Mouse (Mus musculus): Measurements from ENCODE around the gene Gbe1. TPM values are rescaled to one million over a fixed set of nuclear protein-coding genes. Genes with fewer than 3 reads are reported as not detected.
A peak's percentile ranks its signal among the peaks of the same experiment; 100 is the strongest.

Gene Gbe1
- polyA plus RNA-seq, 1 experiment from 2014 or later: 20.0 TPM

DNA sequence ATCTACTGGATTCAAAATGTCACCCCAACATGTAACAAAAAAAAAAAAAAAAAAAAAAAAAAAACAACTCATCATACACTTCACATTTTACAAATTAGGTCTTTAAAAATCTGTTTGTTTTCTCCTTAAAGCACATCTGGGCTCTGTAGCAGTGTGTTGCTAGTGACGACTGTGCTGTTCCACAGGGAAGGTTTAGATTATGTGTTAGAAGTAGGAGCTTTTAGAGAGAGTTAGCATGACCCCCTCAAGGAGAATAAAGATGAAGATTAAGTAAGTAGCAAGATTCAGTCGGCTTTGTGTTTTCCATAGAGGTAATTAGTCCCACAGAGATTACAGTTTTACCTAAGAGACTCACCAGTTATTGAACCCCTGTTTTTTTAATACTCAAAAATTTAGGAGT is 16.3 kb downstream of the Gbe1 start:
- Histone ChIP-seq H3K27ac (ENCODE audit: low read length) (no peak overlapping the region), H3K4me2 (replicated peaks; ENCODE audit: low read depth, low read length) (no peak overlapping the region), H3K4me1 (ENCODE audit: insufficient read depth, low read depth, low read length) (no peaks in the 10 kb centered on the region), H3K27me3 (replicated peaks; ENCODE audit: insufficient read depth, low read length) (no peaks in the 10 kb centered on the region), H3K9ac (replicated peaks; ENCODE audit: low read depth) (no peak overlapping the region), H3K9me3 (ENCODE audit: low read length) (no peaks in the 10 kb centered on the region), H3K4me3 (ENCODE audit: low read depth, low read length) (no peak overlapping the region), H3K36me3 (ENCODE audit: insufficient read depth, low read length) (no peaks in the 10 kb centered on the region)
- WGBS: 66% methylated on average over 2 of the region's 2 CpGs
- DNase-seq (ENCODE audit: low spot score) (no peak), ATAC-seq (no peak)
- no peak for TF ChIP-seq CTCF (IDR thresholded peaks at IDR 0.05)
- TF ChIP-seq EP300 (IDR thresholded peaks at IDR 0.05): no peak

DNA sequence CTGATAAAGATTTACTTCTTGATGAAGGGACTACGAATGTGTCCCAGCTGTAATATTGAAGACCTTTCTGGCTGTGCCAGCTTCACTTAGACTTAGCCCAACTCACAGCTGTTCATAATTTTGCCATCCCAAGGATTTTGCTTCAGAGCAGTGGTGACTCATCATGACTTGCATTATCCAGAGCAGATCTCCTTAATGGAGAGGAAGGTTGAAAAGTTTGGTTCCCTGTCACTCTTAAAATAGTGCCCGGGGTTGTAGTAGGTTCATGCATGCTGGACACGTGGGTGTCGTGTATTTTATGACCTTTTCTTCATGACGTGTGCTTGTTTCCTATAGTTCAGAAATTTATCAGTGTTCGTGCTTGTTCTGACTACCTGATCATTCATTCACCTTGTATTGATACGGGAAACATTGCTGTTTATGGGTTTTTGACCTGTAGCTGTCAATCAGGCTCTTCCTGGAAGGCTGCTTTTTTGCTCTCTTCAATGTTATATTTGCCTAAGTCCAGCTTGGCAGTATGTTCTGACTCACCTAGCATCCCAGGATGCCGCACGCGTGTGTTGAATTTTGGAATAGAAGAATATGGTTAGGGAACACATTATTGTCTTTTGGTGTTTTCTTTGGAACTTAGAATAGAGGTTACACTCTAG is 17.0 kb downstream of the Gbe1 start:
- no peak for TF ChIP-seq CTCF (IDR thresholded peaks at IDR 0.05)
- TF ChIP-seq EP300 (IDR thresholded peaks at IDR 0.05): no peak
- peak; percentile 69; the same call in 1 of the 2 replicates for ATAC-seq

DNA sequence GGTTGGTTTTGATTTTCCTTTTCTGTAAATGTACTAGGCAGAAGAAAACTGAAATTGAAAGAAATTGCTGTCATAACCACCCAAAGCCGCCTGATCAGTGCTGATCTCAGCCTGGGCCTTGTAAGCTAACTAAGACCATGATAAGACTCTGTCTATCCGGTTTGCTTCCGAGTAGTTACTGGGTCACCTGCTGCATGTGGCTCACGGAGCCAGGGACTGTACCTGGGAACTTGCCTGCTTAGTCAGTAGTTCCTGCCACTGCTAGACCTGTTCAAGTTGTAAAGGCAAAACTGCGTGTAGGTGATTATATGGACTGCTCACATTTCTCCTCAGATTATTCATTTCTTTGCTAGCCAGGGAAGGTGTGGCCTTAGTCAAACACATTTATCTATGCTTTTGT is 21.1 kb downstream of the Gbe1 start:
- H3K36me3 ChIP-seq (ENCODE audit: insufficient read depth, low read length): no peaks in the 10 kb centered on the region
- DNase-seq (ENCODE audit: low spot score): no peak
- TF ChIP-seq CTCF (IDR thresholded peaks at IDR 0.05) (no peak), EP300 (IDR thresholded peaks at IDR 0.05) (no peak)
- no peak overlapping the region for H3K27ac ChIP-seq (ENCODE audit: low read length)
- 83% methylated on average over 5 of the region's 5 CpGs for WGBS
- H3K9me3 ChIP-seq (ENCODE audit: low read length): no peaks in the 10 kb centered on the region
- no peaks in the 10 kb centered on the region for H3K27me3 ChIP-seq (replicated peaks; ENCODE audit: insufficient read depth, low read length)
- no peak for ATAC-seq
- H3K4me1 ChIP-seq (ENCODE audit: insufficient read depth, low read depth, low read length): no peaks in the 10 kb centered on the region
- no peak overlapping the region for H3K4me2 ChIP-seq (replicated peaks; ENCODE audit: low read depth, low read length)
- H3K4me3 ChIP-seq (ENCODE audit: low read depth, low read length): no peak overlapping the region
- H3K9ac ChIP-seq (replicated peaks; ENCODE audit: low read depth): no peak overlapping the region

More for the DNA sequence above, 17.0 kb downstream of the Gbe1 start:
- Histone ChIP-seq H3K36me3 (ENCODE audit: insufficient read depth, low read length) (no peaks in the 10 kb centered on the region), H3K27ac (ENCODE audit: low read length) (no peak overlapping the region), H3K9me3 (ENCODE audit: low read length) (no peaks in the 10 kb centered on the region), H3K4me2 (replicated peaks; ENCODE audit: low read depth, low read length) (no peak overlapping the region), H3K4me3 (ENCODE audit: low read depth, low read length) (no peak overlapping the region), H3K9ac (replicated peaks; ENCODE audit: low read depth) (no peak overlapping the region), H3K27me3 (replicated peaks; ENCODE audit: insufficient read depth, low read length) (no peaks in the 10 kb centered on the region), H3K4me1 (ENCODE audit: insufficient read depth, low read depth, low read length) (no peaks in the 10 kb centered on the region)
- peak; percentile 45 for DNase-seq (ENCODE audit: low spot score)
- WGBS: 88% methylated on average over 10 of the region's 10 CpGs

DNA sequence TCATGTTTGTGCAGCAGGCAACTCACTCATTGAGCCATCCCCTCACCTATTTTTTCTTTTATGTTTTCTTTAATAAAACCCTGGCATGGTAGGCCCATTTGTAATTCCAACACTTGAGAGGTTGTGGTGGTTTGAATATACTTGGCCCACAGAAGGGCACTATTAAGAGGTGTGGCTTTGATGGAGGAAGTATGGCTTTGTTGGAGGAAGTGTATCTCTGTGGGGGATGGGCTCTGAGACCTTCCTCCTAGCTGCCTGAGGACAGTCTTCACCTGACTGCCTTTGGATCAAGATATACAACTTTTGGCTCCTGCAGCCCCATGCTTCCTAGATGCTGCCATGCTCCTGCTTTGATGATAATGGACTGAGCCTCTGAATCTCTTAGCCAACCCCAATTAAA is 21.7 kb downstream of the Gbe1 start:
- ATAC-seq (no peak), DNase-seq (ENCODE audit: low spot score) (no peak)
- TF ChIP-seq EP300 (IDR thresholded peaks at IDR 0.05) (no peak), CTCF (IDR thresholded peaks at IDR 0.05) (no peak)
- Histone ChIP-seq H3K4me2 (replicated peaks; ENCODE audit: low read depth, low read length) (no peak overlapping the region), H3K27ac (ENCODE audit: low read length) (no peak overlapping the region), H3K36me3 (ENCODE audit: insufficient read depth, low read length) (no peaks in the 10 kb centered on the region), H3K4me1 (ENCODE audit: insufficient read depth, low read depth, low read length) (no peaks in the 10 kb centered on the region), H3K4me3 (ENCODE audit: low read depth, low read length) (no peak overlapping the region), H3K9me3 (ENCODE audit: low read length) (no peaks in the 10 kb centered on the region), H3K9ac (replicated peaks; ENCODE audit: low read depth) (no peak overlapping the region), H3K27me3 (replicated peaks; ENCODE audit: insufficient read depth, low read length) (no peaks in the 10 kb centered on the region)

DNA sequence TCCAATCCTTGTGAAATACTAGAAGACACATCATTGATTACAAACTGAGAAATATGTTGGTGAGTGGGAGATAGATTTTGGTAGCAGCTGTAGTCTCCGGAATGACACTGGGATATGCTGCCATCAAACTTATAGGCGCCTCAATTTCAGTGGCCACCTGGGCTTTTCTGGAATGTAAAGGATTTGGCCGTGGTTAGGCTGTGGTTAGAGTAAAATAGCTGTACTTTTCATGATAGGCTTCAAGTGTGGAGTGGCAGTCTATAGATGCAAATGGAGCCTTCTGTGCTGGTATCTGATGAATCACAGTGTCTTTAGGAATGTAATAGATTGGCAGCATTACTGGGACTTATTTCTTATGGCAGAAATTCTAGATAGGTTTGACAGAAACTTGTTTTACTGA is 23.9 kb downstream of the Gbe1 start:
- Histone ChIP-seq H3K9ac (replicated peaks; ENCODE audit: low read depth) (no peak overlapping the region), H3K4me2 (replicated peaks; ENCODE audit: low read depth, low read length) (no peak overlapping the region), H3K9me3 (ENCODE audit: low read length) (no peaks in the 10 kb centered on the region), H3K27me3 (replicated peaks; ENCODE audit: insufficient read depth, low read length) (no peaks in the 10 kb centered on the region), H3K27ac (ENCODE audit: low read length) (no peak overlapping the region), H3K36me3 (ENCODE audit: insufficient read depth, low read length) (no peaks in the 10 kb centered on the region), H3K4me3 (ENCODE audit: low read depth, low read length) (no peak overlapping the region), H3K4me1 (ENCODE audit: insufficient read depth, low read depth, low read length) (no peaks in the 10 kb centered on the region)
- WGBS: 71% methylated on average over 3 of the region's 3 CpGs
- ATAC-seq (no peak), DNase-seq (ENCODE audit: low spot score) (no peak)
- no peak for TF ChIP-seq CTCF (IDR thresholded peaks at IDR 0.05)
- no peak for TF ChIP-seq EP300 (IDR thresholded peaks at IDR 0.05)

DNA sequence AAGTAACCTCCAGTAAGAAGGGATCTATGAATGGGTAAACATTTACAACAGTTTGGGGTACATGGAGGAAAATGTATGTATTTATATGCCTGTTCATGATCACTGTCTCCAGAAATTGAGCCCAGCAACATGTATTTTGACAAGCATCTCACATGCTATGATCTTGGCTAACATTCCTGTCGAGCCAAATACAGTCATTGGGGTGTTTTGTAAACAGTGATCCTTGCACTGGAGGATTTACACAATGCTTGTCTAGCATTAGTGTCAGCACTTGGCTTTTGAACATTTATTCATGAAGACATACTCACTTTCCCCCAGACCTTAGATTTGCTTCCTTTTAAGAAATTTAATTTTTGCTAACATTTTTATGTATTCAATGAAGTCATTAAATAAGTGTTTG is 30.7 kb downstream of the Gbe1 start:
- DNase-seq (ENCODE audit: low spot score): peak; percentile 65
- WGBS: 27% methylated on average over 1 of the region's 1 CpGs
- Histone ChIP-seq H3K36me3 (ENCODE audit: insufficient read depth, low read length) (no peaks in the 10 kb centered on the region), H3K4me3 (ENCODE audit: low read depth, low read length) (no peak overlapping the region), H3K9me3 (ENCODE audit: low read length) (no peaks in the 10 kb centered on the region), H3K4me2 (replicated peaks; ENCODE audit: low read depth, low read length) (no peak overlapping the region), H3K27ac (ENCODE audit: low read length) (no peak overlapping the region), H3K27me3 (replicated peaks; ENCODE audit: insufficient read depth, low read length) (no peaks in the 10 kb centered on the region), H3K9ac (replicated peaks; ENCODE audit: low read depth) (no peak overlapping the region), H3K4me1 (ENCODE audit: insufficient read depth, low read depth, low read length) (no peaks in the 10 kb centered on the region)
- ATAC-seq: peak; percentile 33
- no peak for TF ChIP-seq CTCF (IDR thresholded peaks at IDR 0.05)
- peak; percentile 21 for TF ChIP-seq EP300 (IDR thresholded peaks at IDR 0.05)

DNA sequence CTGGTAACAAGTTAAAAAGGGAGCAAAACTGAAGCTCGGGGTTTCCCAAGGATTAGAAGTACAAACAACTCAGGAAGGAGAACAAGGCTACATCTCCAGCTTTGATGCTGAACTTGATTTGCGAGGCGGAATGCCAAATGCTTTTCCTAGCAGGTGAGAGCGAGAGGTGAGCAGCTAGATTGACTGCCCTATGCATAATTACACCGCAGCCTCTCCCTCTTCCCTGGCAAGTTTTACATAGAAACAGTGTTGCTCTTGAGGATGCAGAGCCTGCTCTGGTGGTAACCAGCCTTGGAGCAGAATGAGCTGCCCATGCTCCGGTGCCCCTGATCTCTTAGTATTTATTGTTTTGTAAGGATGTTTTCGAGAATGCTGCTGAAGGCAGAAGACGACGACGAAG is 31.9 kb downstream of the Gbe1 start:
- Histone ChIP-seq H3K27ac (ENCODE audit: low read length) (no peak overlapping the region), H3K9ac (replicated peaks; ENCODE audit: low read depth) (no peak overlapping the region), H3K4me3 (ENCODE audit: low read depth, low read length) (no peak overlapping the region), H3K36me3 (ENCODE audit: insufficient read depth, low read length) (no peaks in the 10 kb centered on the region), H3K4me2 (replicated peaks; ENCODE audit: low read depth, low read length) (no peak overlapping the region), H3K4me1 (ENCODE audit: insufficient read depth, low read depth, low read length) (no peaks in the 10 kb centered on the region), H3K9me3 (ENCODE audit: low read length) (no peaks in the 10 kb centered on the region), H3K27me3 (replicated peaks; ENCODE audit: insufficient read depth, low read length) (no peaks in the 10 kb centered on the region)
- ATAC-seq: no peak
- 72% methylated on average over 10 of the region's 10 CpGs for WGBS
- TF ChIP-seq EP300 (IDR thresholded peaks at IDR 0.05) (no peak), CTCF (IDR thresholded peaks at IDR 0.05) (no peak)
- DNase-seq (ENCODE audit: low spot score): no peak
